Mouse (Mus musculus) stomach, postnatal 0 days (tissue): ENCODE results near the gene Gm4491.

ENCODE experiments used
- CTCF ChIP-seq: IDR thresholded peaks from 2 replicates; pipeline ENCODE4 v1.5.1; 2016; ENCODE audit warnings: antibody characterized with exemption, low read depth, mild to moderate bottlenecking, moderate library complexity
- EP300 ChIP-seq: optimal IDR thresholded peaks from 2 replicates; pipeline ENCODE3; 2016; ENCODE audit warnings: antibody characterized with exemption

GRCm38 (mm10) chr14:57161201-57161600, 45.5 kb upstream of the Gm4491 start:
- TF ChIP-seq CTCF (no peak), EP300 (no peak)
